10 mouse cellular contexts compared by ENCODE assay signal in the genomic region with DNA sequence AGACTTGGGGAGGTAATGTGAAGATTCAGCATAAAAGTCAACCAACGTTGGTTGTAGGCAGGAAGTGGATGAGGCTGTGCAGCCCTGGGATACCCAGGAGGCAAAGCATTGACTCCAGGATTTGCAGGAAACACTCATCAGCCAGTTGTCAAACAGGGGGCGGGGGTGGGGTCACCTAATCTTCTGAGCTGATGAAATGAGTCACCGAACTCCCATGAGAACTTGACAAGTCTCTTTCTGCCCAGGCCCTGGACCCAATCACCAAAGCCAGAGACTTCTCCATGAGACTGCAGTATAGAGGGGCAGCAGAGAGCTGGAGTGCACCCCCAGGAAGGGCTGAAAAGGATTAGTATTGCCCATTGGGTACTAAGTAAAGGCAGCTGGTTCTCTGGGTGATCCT. TPM values are rescaled to one million over a fixed set of nuclear protein-coding genes. Genes with fewer than 3 reads are reported as not detected.
A peak's percentile ranks its signal among the peaks of the same experiment; 100 is the strongest.
DNase-seq lines count a peak whose midpoint lies in the region; ATAC-seq and TF ChIP-seq lines count a peak whose summit lies in the region.
"Had no signal": no experiment of that assay in that cellular context is flagged by ENCODE, and none has a peak within 500 bp of the region (broad histone marks: within the 10 kb centered on the region; RNA-seq: fewer than 3 reads in every experiment).

No protein-coding gene starts in this region.

- peak overlapping the region; percentile 13; the same call in 1 of the 2 replicates for H3K27ac ChIP-seq in hindbrain, embryonic 13.5 days
- H3K27ac ChIP-seq in hindbrain, embryonic 10.5 days = no peak overlapping the region
- no peak overlapping the region for H3K27ac ChIP-seq in neural tube, embryonic 12.5 days
- no peak overlapping the region for H3K27ac ChIP-seq in heart, postnatal 0 days (ENCODE audit: low read depth)
- H3K27ac ChIP-seq: liver, embryonic 13.5 days had no signal

- ATAC-seq in hindbrain, embryonic 13.5 days (ENCODE audit: low FRiP score) = 0 out of 2 replicates have a peak, but pooled peaks have one; percentile 8
- ATAC-seq in neural tube, embryonic 12.5 days (ENCODE audit: low FRiP score, low read depth) = peak; percentile 26; the same call in 1 of the 2 replicates
- peak; percentile 30 for ATAC-seq in heart, postnatal 0 days (ENCODE audit: insufficient read depth, low read depth)

- no peak for DNase-seq in hindbrain, embryonic 10.5 days (ENCODE audit: low spot score)
- DNase-seq in neural tube, embryonic 10.5 days (ENCODE audit: extremely low spot score, low spot score) = no peak
- no peak for DNase-seq in heart, postnatal 0 days (ENCODE audit: low spot score)
- no peak for DNase-seq in adrenal gland, adult 2 months
- no peak for DNase-seq in urinary bladder, adult 18-20 months (ENCODE audit: low spot score in 2 of 2)
- DNase-seq: cerebellum, adult 8-10 months; liver, embryonic 13.5 days; right cerebral cortex, postnatal 4 days had no signal

- no peak overlapping the region for H3K9ac ChIP-seq in hindbrain, embryonic 13.5 days
- no peak overlapping the region for H3K9ac ChIP-seq in neural tube, embryonic 12.5 days
- H3K9ac ChIP-seq in heart, postnatal 0 days (replicated peaks; ENCODE audit: low read depth, low read length) = no peak overlapping the region
- H3K9ac ChIP-seq: liver, embryonic 13.5 days had no signal

- 47% methylated on average over 3 of the region's 3 CpGs for WGBS in hindbrain, embryonic 13.5 days
- WGBS in hindbrain, embryonic 10.5 days = 53% methylated on average over 3 of the region's 3 CpGs
- 62% methylated on average over 3 of the region's 3 CpGs for WGBS in neural tube, embryonic 12.5 days
- 13% methylated on average over 3 of the region's 3 CpGs for WGBS in heart, postnatal 0 days

- no peaks in the 10 kb centered on the region for H3K27me3 ChIP-seq in hindbrain, embryonic 13.5 days
- no peaks in the 10 kb centered on the region for H3K27me3 ChIP-seq in hindbrain, embryonic 10.5 days (ENCODE audit: insufficient read depth, poor library complexity, severe bottlenecking)
- H3K27me3 ChIP-seq in neural tube, embryonic 12.5 days (replicated peaks) = no peaks in the 10 kb centered on the region
- no peaks in the 10 kb centered on the region for H3K27me3 ChIP-seq in heart, postnatal 0 days (ENCODE audit: control insufficient read depth, insufficient read depth, low read length)
- H3K27me3 ChIP-seq: liver, embryonic 13.5 days had no signal

- H3K4me2 ChIP-seq in hindbrain, embryonic 13.5 days = no peak overlapping the region
- H3K4me2 ChIP-seq in neural tube, embryonic 12.5 days (replicated peaks) = no peak overlapping the region
- H3K4me2 ChIP-seq in heart, postnatal 0 days (ENCODE audit: low read depth, low read length) = no peak overlapping the region
- H3K4me2 ChIP-seq: liver, embryonic 13.5 days had no signal

- TF ChIP-seq EP300 in heart, postnatal 0 days (IDR thresholded peaks at IDR 0.05; ENCODE audit: low read depth) = no peak

- TF ChIP-seq CTCF in heart, postnatal 0 days (IDR thresholded peaks at IDR 0.05; ENCODE audit: low read depth) = no peak

- no peak overlapping the region for H3K4me3 ChIP-seq in hindbrain, embryonic 13.5 days
- no peak overlapping the region for H3K4me3 ChIP-seq in hindbrain, embryonic 10.5 days
- no peak overlapping the region for H3K4me3 ChIP-seq in neural tube, embryonic 12.5 days
- no peak overlapping the region for H3K4me3 ChIP-seq in heart, postnatal 0 days (ENCODE audit: low read depth, low read length)
- H3K4me3 ChIP-seq: liver, embryonic 13.5 days had no signal

- H3K9me3 ChIP-seq in hindbrain, embryonic 13.5 days = no peaks in the 10 kb centered on the region
- no peaks in the 10 kb centered on the region for H3K9me3 ChIP-seq in hindbrain, embryonic 10.5 days
- H3K9me3 ChIP-seq in neural tube, embryonic 12.5 days = no peaks in the 10 kb centered on the region
- no peaks in the 10 kb centered on the region for H3K9me3 ChIP-seq in heart, postnatal 0 days (replicated peaks; ENCODE audit: control insufficient read depth, low read length)
- H3K9me3 ChIP-seq: liver, embryonic 13.5 days had no signal

- peaks cover 46% of the 10 kb centered on the region for H3K4me1 ChIP-seq in hindbrain, embryonic 13.5 days (replicated peaks)
- H3K4me1 ChIP-seq in hindbrain, embryonic 10.5 days (replicated peaks) = peaks cover 10% of the 10 kb centered on the region; the same call in 1 of the 2 replicates
- peaks cover 5% of the 10 kb centered on the region for H3K4me1 ChIP-seq in neural tube, embryonic 12.5 days
- H3K4me1 ChIP-seq in heart, postnatal 0 days (ENCODE audit: control insufficient read depth, insufficient read depth) = peaks cover 53% of the 10 kb centered on the region

- peaks cover 13% of the 10 kb centered on the region for H3K36me3 ChIP-seq in hindbrain, embryonic 13.5 days
- H3K36me3 ChIP-seq in hindbrain, embryonic 10.5 days = peaks cover 58% of the 10 kb centered on the region
- H3K36me3 ChIP-seq in neural tube, embryonic 12.5 days = peaks cover 34% of the 10 kb centered on the region
- H3K36me3 ChIP-seq in heart, postnatal 0 days (replicated peaks; ENCODE audit: control insufficient read depth, insufficient read depth, low read length) = peaks cover 8% of the 10 kb centered on the region; the same call in 1 of the 2 replicates
- H3K36me3 ChIP-seq: liver, embryonic 13.5 days had no signal

RNA-seq across cellular contexts. Expression of gene Meis1, which starts 45.0 kb away (rescaled TPM):
- polyA plus RNA-seq in hindbrain, embryonic 13.5 days (2015; fragmentation: Nextera tagmentation; extraction: Ambion mirVana) = 211 and 212 TPM in 2 replicates
- polyA plus RNA-seq in hindbrain, embryonic 10.5 days (2016; fragmentation: Nextera tagmentation; extraction: Ambion mirVana) = 92.9 and 123 TPM in 2 replicates
- polyA plus RNA-seq in neural tube, embryonic 12.5 days (2016; fragmentation: Nextera tagmentation; extraction: Ambion mirVana) = 188 and 191 TPM in 2 replicates
- 24.8 and 34.8 TPM in 2 replicates for total RNA-seq in heart, postnatal 0 days (2014; rRNA removed; ENCODE audit: low replicate concordance)
- polyA plus RNA-seq in heart, postnatal 0 days (2015; fragmentation: Nextera tagmentation; extraction: Ambion mirVana) = 35.4 and 36.5 TPM in 2 replicates
- total RNA-seq in adrenal gland, adult 2 months (2021) = 10 to 100 TPM; 45.9 to 50.7 TPM
- 22.6 and 27.5 TPM in 2 replicates for polyA plus RNA-seq in adrenal gland, adult 2 months (2012; rRNA removed)
